Mouse (Mus musculus) E14TG2a.4 (cell line): ENCODE data around the gene Rbm15b.
A peak's percentile ranks its signal among the peaks of the same experiment; 100 is the strongest.

ENCODE experiments used
- H3K27me3 ChIP-seq: 2 replicates; pipeline ENCODE4 v1.6.1; 2014; ENCODE audit warnings: low read length, control low read depth; ENCODE audit not compliant: insufficient read depth
- H3K36me3 ChIP-seq: 2 replicates; pipeline ENCODE4 v1.6.1; 2014; ENCODE audit warnings: low read length, control low read depth; ENCODE audit not compliant: insufficient read depth
- H3K4me1 ChIP-seq: replicated peaks from 2 replicates; pipeline ENCODE4 v1.6.1; 2014; ENCODE audit warnings: low read depth, low read length, control low read depth
- H3K4me3 ChIP-seq: replicated peaks from 2 replicates; pipeline ENCODE4 v1.5.1; 2014; ENCODE audit warnings: mild to moderate bottlenecking, low read length
- H3K9me3 ChIP-seq: 2 replicates; pipeline ENCODE4 v1.6.1; 2014; ENCODE audit warnings: low read length, control low read depth
- CTCF ChIP-seq: conservative IDR thresholded peaks from 2 replicates; pipeline ENCODE4 v1.5.1; 2014; ENCODE audit warnings: low read length
- NANOG ChIP-seq: IDR thresholded peaks from 2 replicates; pipeline ENCODE4 v1.6.1; 2014; ENCODE audit warnings: borderline replicate concordance, low read length, mixed read lengths
- POU5F1 ChIP-seq: IDR thresholded peaks from 2 replicates; pipeline ENCODE4 v1.6.1; 2014; ENCODE audit warnings: low read length, borderline replicate concordance

Rbm15b gene

GRCm38 (mm10) chr9:106881071-106881755 is 6.0 kb downstream of the Rbm15b start:
- no peaks in the 10 kb centered on the region for H3K9me3 ChIP-seq
- peaks cover 94% of the 10 kb centered on the region for H3K36me3 ChIP-seq
- TF ChIP-seq CTCF (no peak), NANOG (no peak), POU5F1 (no peak)
- H3K27me3 ChIP-seq, result peaks cover 14% of the 10 kb centered on the region
- peaks cover 46% of the 10 kb centered on the region for H3K4me1 ChIP-seq
- H3K4me3 ChIP-seq, result no peak overlapping the region

GRCm38 (mm10) chr9:106879471-106879870 is 7.8 kb downstream of the Rbm15b start:
- peaks cover 98% of the 10 kb centered on the region for H3K36me3 ChIP-seq
- no peaks in the 10 kb centered on the region for H3K9me3 ChIP-seq
- no peak overlapping the region for H3K4me3 ChIP-seq
- H3K27me3 ChIP-seq, result no peaks in the 10 kb centered on the region
- TF ChIP-seq CTCF, result no peak
- no peak for TF ChIP-seq POU5F1
- TF ChIP-seq NANOG, result no peak
- peaks cover 33% of the 10 kb centered on the region for H3K4me1 ChIP-seq

- Histone ChIP-seq H3K36me3 (peaks cover 96% of the 10 kb centered on the region), H3K4me3 (no peak overlapping the region), H3K9me3 (no peaks in the 10 kb centered on the region), H3K4me1 (peaks cover 7% of the 10 kb centered on the region), H3K27me3 (no peaks in the 10 kb centered on the region)
- no peak for TF ChIP-seq NANOG
- TF ChIP-seq CTCF, result no peak
- TF ChIP-seq POU5F1, result no peak
These were observed 10.6 kb downstream of the Rbm15b start for GRCm38 (mm10) chr9:106876666-106877065.

GRCm38 (mm10) chr9:106874216-106874615 is 13.0 kb downstream of the Rbm15b start:
- Histone ChIP-seq H3K4me1 (peaks cover 3% of the 10 kb centered on the region; the same call in 1 of the 2 replicates), H3K36me3 (peaks cover 87% of the 10 kb centered on the region), H3K4me3 (no peak overlapping the region), H3K9me3 (no peaks in the 10 kb centered on the region), H3K27me3 (no peaks in the 10 kb centered on the region)
- no peak for TF ChIP-seq CTCF
- TF ChIP-seq POU5F1, result no peak
- TF ChIP-seq NANOG, result no peak

DNA sequence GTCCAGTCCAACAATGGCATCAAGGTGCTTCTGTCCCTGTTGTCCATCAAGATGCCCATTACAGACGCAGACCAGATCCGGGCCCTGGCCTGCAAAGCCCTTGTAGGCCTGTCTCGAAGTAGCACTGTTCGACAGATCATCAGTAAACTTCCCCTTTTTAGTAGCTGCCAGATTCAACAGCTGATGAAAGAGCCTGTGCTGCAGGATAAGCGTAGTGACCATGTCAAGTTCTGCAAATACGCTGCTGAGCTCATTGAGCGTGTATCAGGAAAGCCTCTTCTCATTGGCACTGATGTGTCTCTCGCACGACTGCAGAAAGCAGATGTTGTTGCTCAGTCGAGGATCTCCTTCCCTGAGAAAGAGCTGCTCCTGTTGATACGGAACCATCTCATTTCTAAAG is 29.2 kb downstream of the Rbm15b start:
- Histone ChIP-seq H3K9me3 (no peaks in the 10 kb centered on the region), H3K4me1 (0 out of 2 replicates have a peak, but pooled peaks cover 3% of the 10 kb centered on the region), H3K27me3 (no peaks in the 10 kb centered on the region), H3K36me3 (peaks cover 96% of the 10 kb centered on the region), H3K4me3 (no peak overlapping the region)
- no peak for TF ChIP-seq POU5F1
- TF ChIP-seq CTCF, result no peak
- no peak for TF ChIP-seq NANOG

DNA sequence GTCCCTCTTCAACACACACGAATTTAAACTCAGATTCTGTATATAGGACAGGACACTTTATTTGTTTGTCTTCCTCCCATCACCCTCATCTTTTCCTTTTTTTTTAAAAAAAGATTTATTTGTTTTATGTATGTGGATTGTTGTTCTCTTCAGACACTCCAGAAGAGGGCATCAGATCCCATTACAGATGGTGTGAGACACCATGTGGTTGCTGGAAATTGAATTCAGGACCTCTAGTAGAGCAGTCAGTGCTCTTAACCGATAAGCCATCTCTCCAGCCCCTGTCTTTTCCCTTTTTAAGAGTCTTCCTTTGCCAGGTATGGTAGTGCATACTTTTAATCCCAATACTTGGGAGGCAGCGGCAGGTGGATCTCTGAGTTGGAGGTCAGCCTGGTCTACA is 30.6 kb downstream of the Rbm15b start:
- 0 out of 2 replicates have a peak, but pooled peaks cover 3% of the 10 kb centered on the region for H3K4me1 ChIP-seq
- TF ChIP-seq CTCF, result no peak
- no peak for TF ChIP-seq NANOG
- TF ChIP-seq POU5F1, result no peak
- no peak overlapping the region for H3K4me3 ChIP-seq
- peaks cover 96% of the 10 kb centered on the region for H3K36me3 ChIP-seq
- H3K9me3 ChIP-seq, result no peaks in the 10 kb centered on the region
- no peaks in the 10 kb centered on the region for H3K27me3 ChIP-seq

- Histone ChIP-seq H3K9me3 (no peaks in the 10 kb centered on the region), H3K4me3 (peak overlapping the region; percentile 75), H3K4me1 (peaks cover 2% of the 10 kb centered on the region; the same call in 1 of the 2 replicates), H3K36me3 (peaks cover 89% of the 10 kb centered on the region), H3K27me3 (no peaks in the 10 kb centered on the region)
- TF ChIP-seq NANOG (no peak), POU5F1 (no peak)
These were observed 44.4 kb downstream of the Rbm15b start for GRCm38 (mm10) chr9:106842800-106843199.

DNA sequence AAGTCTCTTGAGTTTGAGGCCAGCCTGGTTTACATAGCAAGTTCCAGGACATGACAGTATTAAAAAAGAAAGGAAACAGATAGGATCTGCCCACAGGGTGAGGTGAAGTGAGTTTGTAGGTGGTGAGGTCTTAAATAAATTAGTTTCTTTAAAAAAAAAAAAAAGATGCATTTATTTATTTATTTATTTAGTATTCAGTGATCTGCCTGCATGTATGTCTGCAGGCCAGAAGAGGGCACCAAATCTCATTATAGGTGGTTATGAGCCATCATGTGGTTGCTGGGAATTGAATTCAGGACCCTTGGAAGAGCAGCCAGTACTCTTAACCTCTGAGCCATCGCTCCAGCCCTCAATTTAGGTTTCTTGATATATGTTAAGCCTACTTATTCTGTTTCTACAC is 46.7 kb downstream of the Rbm15b start:
- Histone ChIP-seq H3K36me3 (peaks cover 95% of the 10 kb centered on the region), H3K9me3 (no peaks in the 10 kb centered on the region), H3K27me3 (no peaks in the 10 kb centered on the region), H3K4me3 (no peak overlapping the region), H3K4me1 (peaks cover 2% of the 10 kb centered on the region; the same call in 1 of the 2 replicates)
- TF ChIP-seq CTCF (no peak; the same call in 1 of the 2 replicates), POU5F1 (no peak), NANOG (no peak)
